Mouse (Mus musculus): ENCODE measurements around the gene Tnpo2.
A peak's percentile ranks its signal among the peaks of the same experiment; 100 is the strongest.

Tnpo2 gene

GRCm38 (mm10) chr8:85036718-85037365 is at the start of gene Tnpo2:
TSS of gene Tnpo2 (plus strand) at chr8:85036915.
- peak; percentile 86 to 89 for DNase-seq (ENCODE audit: low spot score in 2 of 2)

GRCm38 (mm10) chr8:84987388-84987787 is 49.3 kb upstream of the Tnpo2 start:
- DNase-seq (ENCODE audit: low spot score in 2 of 2) = no peak

GRCm38 (mm10) chr8:84987903-84988302 is 48.8 kb upstream of the Tnpo2 start:
- peak in 1 of 2 experiments; percentile 63 for DNase-seq (ENCODE audit: low spot score in 2 of 2)

- peak; percentile 45 to 69 for DNase-seq (ENCODE audit: low spot score in 2 of 2)
These were observed 47.4 kb upstream of the Tnpo2 start for GRCm38 (mm10) chr8:84989311-84989731.

GRCm38 (mm10) chr8:84989810-84990209 is 46.9 kb upstream of the Tnpo2 start:
- peak; percentile 95 to 98 for DNase-seq (ENCODE audit: low spot score in 2 of 2)

- DNase-seq (ENCODE audit: low spot score in 2 of 2) = peak; percentile 98
These were observed 46.4 kb upstream of the Tnpo2 start, which contains the start of gene Hook2 for GRCm38 (mm10) chr8:84990349-84990748. TSS of gene Hook2 (plus strand) at chr8:84990603.

GRCm38 (mm10) chr8:84990836-84991235 is 45.9 kb upstream of the Tnpo2 start:
- DNase-seq (ENCODE audit: low spot score in 2 of 2) = peak in 1 of 2 experiments; percentile 59

GRCm38 (mm10) chr8:84994375-84994774 is 42.3 kb upstream of the Tnpo2 start:
- DNase-seq (ENCODE audit: low spot score in 2 of 2) = peak in 1 of 2 experiments; percentile 53

GRCm38 (mm10) chr8:84995680-84996079 is 41.0 kb upstream of the Tnpo2 start:
- DNase-seq (ENCODE audit: low spot score in 2 of 2) = peak in 1 of 2 experiments; percentile 62

GRCm38 (mm10) chr8:84996978-84997377 is 39.7 kb upstream of the Tnpo2 start:
- DNase-seq (ENCODE audit: low spot score in 2 of 2) = peak in 1 of 2 experiments; percentile 59

- peak; percentile 90 to 98 for DNase-seq (ENCODE audit: low spot score in 2 of 2)
These were observed 38.9 kb upstream of the Tnpo2 start for GRCm38 (mm10) chr8:84997649-84998295.

GRCm38 (mm10) chr8:85007686-85008085 is 29.0 kb upstream of the Tnpo2 start:
- peak; percentile 66 to 88 for DNase-seq (ENCODE audit: low spot score in 2 of 2)

- no peak for DNase-seq (ENCODE audit: low spot score in 2 of 2)
These were observed 25.5 kb upstream of the Tnpo2 start for GRCm38 (mm10) chr8:85011242-85011641.

GRCm38 (mm10) chr8:85013230-85013840 is 23.4 kb upstream of the Tnpo2 start:
- DNase-seq (ENCODE audit: low spot score in 2 of 2) = peak; percentile 65 to 83

GRCm38 (mm10) chr8:85014431-85014830 is 22.3 kb upstream of the Tnpo2 start, which contains the start of gene Best2:
TSS of gene Best2 (minus strand) at chr8:85014531.
- no peak for DNase-seq (ENCODE audit: low spot score in 2 of 2)

- peak in 1 of 2 experiments; percentile 56 for DNase-seq (ENCODE audit: low spot score in 2 of 2)
These were observed 20.0 kb upstream of the Tnpo2 start for GRCm38 (mm10) chr8:85016724-85017123.

GRCm38 (mm10) chr8:85017209-85017608 is 19.5 kb upstream of the Tnpo2 start:
- DNase-seq (ENCODE audit: low spot score in 2 of 2) = peak in 1 of 2 experiments; percentile 58

- no peak for DNase-seq (ENCODE audit: low spot score in 2 of 2)
These were observed 15.1 kb upstream of the Tnpo2 start for GRCm38 (mm10) chr8:85021514-85022055.

GRCm38 (mm10) chr8:85023846-85024245 is 12.9 kb upstream of the Tnpo2 start:
- no peak for DNase-seq (ENCODE audit: low spot score in 2 of 2)

GRCm38 (mm10) chr8:85025098-85025932 is 11.4 kb upstream of the Tnpo2 start, which contains the start of gene Asna1:
TSS of gene Asna1 (minus strand) at chr8:85025281.
- DNase-seq (ENCODE audit: low spot score in 2 of 2) = peak; percentile 76 to 88
